Mouse (Mus musculus): Measurements from ENCODE around the gene Tmeff1.
A peak's percentile ranks its signal among the peaks of the same experiment; 100 is the strongest.

Gene Tmeff1

GRCm38 (mm10) chr4:48584421-48585240 lies at the start of gene Tmeff1:
Gene Tmeff1, plus strand, starts transcription at chr4:48585174.
- DNase-seq (ENCODE audit: low spot score) = peak; percentile 50

DNA sequence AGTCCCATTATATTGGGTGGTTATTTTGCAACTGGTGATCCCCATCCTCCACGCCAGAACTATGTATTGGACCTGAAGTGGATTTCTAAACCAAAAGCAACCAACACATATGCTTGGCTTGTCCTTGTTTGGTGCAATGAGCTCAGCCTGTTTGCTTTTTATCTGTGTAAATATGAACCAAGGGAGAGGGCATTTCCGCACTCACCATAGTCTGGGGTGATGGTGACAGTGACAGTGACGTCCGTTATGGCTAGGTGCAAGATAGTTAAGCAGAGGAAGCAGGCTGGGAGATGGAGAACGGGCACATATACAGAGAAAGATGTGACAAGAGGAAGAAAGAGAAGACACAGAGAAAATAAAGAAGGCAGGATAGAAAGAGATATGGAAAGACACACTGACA lies 48.7 kb upstream of the Tmeff1 start:
- no peak for DNase-seq (ENCODE audit: low spot score)

DNA sequence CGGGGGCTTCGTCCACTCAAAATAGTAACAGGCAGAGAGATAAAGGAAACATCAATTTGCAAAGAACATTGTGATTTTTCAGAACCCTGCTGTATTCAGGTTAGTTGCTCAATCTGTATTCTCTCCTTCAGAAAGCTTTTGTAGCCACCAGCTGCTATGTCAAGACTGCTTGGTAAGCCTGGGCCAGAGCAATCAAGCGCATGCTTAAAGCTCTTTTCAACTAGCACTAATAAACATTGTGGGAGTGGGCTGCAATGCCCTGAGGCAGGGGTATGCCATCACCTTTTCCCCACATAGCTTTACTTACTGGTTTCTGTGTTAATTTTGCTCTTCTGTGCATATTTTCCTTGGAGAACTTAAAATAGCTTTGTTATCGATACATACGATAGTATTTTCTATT lies 48.0 kb upstream of the Tmeff1 start:
- DNase-seq (ENCODE audit: low spot score) = no peak

DNA sequence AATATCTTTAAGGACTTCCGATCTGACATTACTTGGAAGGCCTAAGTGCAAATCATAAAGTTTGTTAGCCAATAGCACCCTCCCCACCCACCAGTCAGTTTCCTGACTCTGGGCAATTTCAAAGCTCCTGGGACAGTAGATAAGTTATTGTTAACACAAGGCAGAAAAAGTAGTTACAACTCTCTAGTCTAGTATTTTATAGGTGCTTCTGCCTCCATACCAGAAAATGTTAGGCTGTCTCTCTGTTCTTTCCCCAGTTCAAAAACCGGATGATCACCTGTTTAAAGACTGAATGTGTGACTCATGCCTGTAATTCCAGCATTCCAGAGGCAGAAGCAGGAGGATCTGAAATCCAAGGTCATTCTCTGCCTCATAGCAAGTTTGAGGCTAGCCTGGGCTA lies 46.4 kb upstream of the Tmeff1 start:
- DNase-seq (ENCODE audit: low spot score) = no peak

DNA sequence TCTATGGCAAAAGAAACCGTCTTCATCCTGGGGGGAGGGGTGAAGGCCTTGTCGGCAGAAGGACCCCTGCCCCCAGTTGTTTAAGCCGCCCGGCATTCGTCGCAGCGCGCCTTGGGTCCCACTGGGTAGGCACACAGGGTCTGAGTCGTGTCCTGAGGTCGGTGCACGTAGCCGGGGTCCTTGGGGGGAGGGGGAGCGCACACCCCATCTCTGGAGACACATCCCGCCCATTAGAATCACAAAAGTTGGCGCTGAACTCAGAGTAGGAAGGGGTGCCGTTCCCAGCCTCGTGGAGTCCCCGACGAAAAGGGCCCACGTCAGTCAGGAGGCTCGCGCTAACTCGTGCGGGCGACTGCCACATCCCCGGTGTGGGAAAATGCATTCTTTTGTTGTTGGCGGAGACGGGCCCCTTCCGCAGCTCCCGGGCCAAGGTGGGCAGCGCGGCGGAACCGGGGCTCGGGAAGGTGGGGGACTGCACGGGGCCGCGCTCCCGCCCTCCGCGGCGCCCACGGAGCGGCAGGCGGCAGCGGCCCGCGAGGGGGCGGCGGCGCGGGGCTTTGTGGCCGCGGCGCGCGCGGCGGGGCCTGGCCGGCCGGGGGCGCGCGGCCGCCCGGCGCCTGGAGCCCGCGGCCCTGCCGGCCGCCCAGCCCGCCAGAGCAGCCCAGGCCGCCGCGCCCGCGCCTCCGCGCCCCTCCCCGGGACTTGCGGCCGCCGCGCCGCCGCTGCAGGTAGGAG lies 45.0 kb upstream of the Tmeff1 start, which contains the start of gene Msantd3:
Msantd3 (plus strand) TSS at position 95 of the 735 bp plus-strand sequence.
- DNase-seq (ENCODE audit: low spot score) = peak; percentile 65

- peak; percentile 44 for DNase-seq (ENCODE audit: low spot score)
Observed at GRCm38 (mm10) chr4:48540576-48541111, 44.3 kb upstream of the Tmeff1 start.

- no peak for DNase-seq (ENCODE audit: low spot score)
Observed at GRCm38 (mm10) chr4:48541526-48542250, 43.3 kb upstream of the Tmeff1 start.

DNA sequence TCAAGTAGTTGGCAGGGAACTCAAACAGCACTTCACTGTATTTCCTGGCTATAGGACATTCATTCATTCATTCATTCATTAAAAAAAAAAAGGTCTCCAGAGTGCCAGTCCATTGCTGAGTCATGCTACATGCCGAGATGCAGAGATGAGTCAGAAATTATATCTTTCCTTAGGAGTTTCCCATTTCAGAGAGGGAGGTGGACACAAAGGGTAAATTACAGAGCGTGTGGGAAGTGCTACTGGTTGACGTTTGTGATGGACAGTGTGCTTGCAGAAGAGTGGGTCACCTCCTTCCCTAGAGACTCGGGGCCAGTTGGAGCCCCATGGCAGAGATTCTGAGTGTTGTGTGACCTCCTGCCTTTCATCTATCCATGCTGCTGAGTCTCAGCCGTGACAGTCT lies 42.6 kb upstream of the Tmeff1 start:
- DNase-seq (ENCODE audit: low spot score) = no peak

- DNase-seq (ENCODE audit: low spot score) = no peak
Observed at GRCm38 (mm10) chr4:48543071-48543865, 41.7 kb upstream of the Tmeff1 start.

DNA sequence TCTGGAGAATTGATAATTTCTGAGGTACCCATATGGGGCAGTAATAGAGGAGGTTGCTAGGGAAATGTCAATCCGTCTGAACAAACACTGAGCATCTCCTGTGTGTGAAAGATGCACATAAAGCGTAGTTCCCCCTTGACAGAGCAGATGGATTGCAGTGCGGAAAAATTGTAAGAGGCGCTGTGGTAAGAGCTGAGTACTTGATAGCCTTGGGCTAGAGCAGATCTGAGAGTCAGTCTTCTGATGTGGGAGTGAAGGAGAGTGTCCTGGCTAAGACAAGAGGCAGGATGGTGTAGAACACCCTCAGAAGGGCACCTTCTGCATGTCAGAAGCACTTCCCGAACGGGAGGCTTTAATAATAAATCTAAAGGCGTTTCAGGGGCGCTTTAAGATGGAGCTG lies 40.8 kb upstream of the Tmeff1 start:
- DNase-seq (ENCODE audit: low spot score) = no peak

- no peak for DNase-seq (ENCODE audit: low spot score)
Observed at GRCm38 (mm10) chr4:48545966-48546365, 39.0 kb upstream of the Tmeff1 start.

DNA sequence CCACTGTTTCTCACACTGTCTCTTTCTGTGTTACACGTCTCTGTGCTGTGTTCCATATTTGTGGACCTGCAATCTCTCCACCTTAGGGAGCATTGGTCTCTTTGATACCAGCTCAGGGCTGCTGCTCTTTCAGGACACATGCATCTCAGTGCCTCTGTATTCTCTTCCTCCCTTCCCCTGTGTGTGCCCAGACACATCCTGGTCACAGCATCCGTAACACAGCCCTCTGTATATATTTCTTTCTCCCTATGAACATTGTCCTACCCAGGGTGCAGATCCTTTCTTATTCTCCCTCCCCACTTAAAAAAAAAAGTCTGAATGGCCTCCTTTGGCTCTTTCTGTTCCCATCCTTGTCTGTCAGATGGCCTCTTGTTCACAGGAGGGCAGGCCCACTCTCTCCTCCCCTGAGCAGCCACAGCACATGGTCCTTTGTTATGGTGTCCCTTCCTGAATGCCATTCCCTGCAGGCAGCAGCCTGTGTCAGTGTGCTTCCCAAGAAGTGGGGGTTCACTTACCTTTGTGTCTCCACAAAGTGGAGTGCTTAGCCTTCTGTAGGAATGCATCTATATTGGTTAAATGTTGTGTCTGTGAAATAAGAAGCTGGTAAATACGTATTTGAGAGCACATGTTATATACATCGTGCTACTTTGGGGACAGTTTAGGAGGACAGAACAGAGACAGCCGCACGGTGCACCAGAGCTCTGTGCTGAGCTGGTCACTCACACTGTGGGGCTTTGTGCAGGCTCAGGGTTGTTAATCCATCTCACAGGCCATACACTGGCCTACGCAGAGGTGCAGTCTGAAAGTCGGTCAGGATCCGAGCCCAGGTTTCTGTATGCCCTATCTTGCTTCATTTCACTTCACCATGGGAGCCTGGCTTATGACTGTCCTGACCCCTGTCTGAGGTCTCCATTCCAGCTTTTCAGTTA lies 38.1 kb upstream of the Tmeff1 start:
- no peak for DNase-seq (ENCODE audit: low spot score)

GRCm38 (mm10) chr4:48548393-48549045 lies 36.5 kb upstream of the Tmeff1 start:
- no peak for DNase-seq (ENCODE audit: low spot score)

GRCm38 (mm10) chr4:48549661-48550060 lies 35.3 kb upstream of the Tmeff1 start:
- DNase-seq (ENCODE audit: low spot score) = no peak

GRCm38 (mm10) chr4:48552486-48553064 lies 32.4 kb upstream of the Tmeff1 start:
- DNase-seq (ENCODE audit: low spot score) = no peak

GRCm38 (mm10) chr4:48554132-48554531 lies 30.8 kb upstream of the Tmeff1 start:
- DNase-seq (ENCODE audit: low spot score) = no peak

GRCm38 (mm10) chr4:48555729-48556128 lies 29.2 kb upstream of the Tmeff1 start:
- DNase-seq (ENCODE audit: low spot score) = no peak

DNA sequence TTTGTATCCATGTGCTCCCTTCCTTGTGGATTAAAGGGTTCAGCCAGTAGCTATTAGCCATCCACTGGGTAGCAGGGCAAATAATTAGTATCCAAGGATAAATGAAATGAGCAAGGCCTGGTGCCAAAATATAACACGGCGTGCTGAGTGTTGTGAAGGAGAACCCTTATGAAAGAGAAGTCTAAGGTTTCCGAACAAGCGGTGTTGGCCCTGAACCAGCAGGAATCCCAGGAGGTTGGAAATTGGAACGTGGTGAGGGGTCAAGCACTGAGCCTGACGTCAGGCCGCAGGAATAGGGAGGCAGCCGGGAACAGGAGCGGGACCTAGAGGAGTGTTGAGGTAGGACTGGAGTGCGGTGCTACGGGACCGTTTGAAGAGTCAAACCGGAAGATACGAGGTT lies 25.3 kb upstream of the Tmeff1 start:
- no peak for DNase-seq (ENCODE audit: low spot score)

GRCm38 (mm10) chr4:48561824-48562223 lies 23.1 kb upstream of the Tmeff1 start:
- no peak for DNase-seq (ENCODE audit: low spot score)

Measured in yolk sac, embryonic 10.5 days (tissue).